Mouse (Mus musculus) liver, adult 2 months (tissue): ENCODE data around the gene Dhrs7. TPM values are rescaled to one million over a fixed set of nuclear protein-coding genes. Genes with fewer than 3 reads are reported as not detected.
A peak's percentile ranks its signal among the peaks of the same experiment; 100 is the strongest.
"Not testable (repeated sequence)": the region's sequence is repeated elsewhere in the genome, so short reads cannot be mapped to it uniquely, and the experiment has no call there.

Experiments used
- DNase-seq: peaks from one replicate; pipeline ENCODE4 v3.0.0-alpha.2; 2011; ENCODE audit warnings: low read depth, low spot score; ENCODE audit errors: extremely low read depth
- H3K27ac ChIP-seq: fragments of 200-500 bp; replicated peaks from 2 replicates; pipeline ENCODE4 v1.5.1; 2012; ENCODE audit warnings: low read depth, mild to moderate bottlenecking, control low read depth, inconsistent platforms, low read length; ENCODE audit not compliant: insufficient read depth
- H3K27me3 ChIP-seq: fragments of 200-500 bp; 2 replicates; pipeline ENCODE4 v1.6.1; 2012; ENCODE audit warnings: mild to moderate bottlenecking, moderate library complexity, low read length, inconsistent platforms; ENCODE audit not compliant: control insufficient read depth, insufficient read depth
- H3K36me3 ChIP-seq: fragments of 200-500 bp; 2 replicates; pipeline ENCODE4 v1.6.1; 2012; ENCODE audit warnings: low read length, inconsistent platforms; ENCODE audit not compliant: control insufficient read depth, insufficient read depth
- H3K4me1 ChIP-seq: fragments of 200-500 bp; 2 replicates; pipeline ENCODE4 v1.6.1; 2011; ENCODE audit warnings: low read length; ENCODE audit not compliant: control insufficient read depth, insufficient read depth
- H3K4me3 ChIP-seq: fragments of 200-500 bp; 2 replicates; pipeline ENCODE4 v1.5.1; 2011; ENCODE audit warnings: low read depth, mild to moderate bottlenecking, control low read depth, low read length, moderate library complexity; ENCODE audit not compliant: insufficient read depth
- H3K79me2 ChIP-seq: fragments of 200-500 bp; 2 replicates; pipeline ENCODE4 v1.6.1; 2012; ENCODE audit warnings: inconsistent platforms, mild to moderate bottlenecking, low read length, moderate library complexity; ENCODE audit not compliant: control insufficient read depth, insufficient read depth
- H3K9ac ChIP-seq: fragments of 200-500 bp; 2 replicates; pipeline ENCODE4 v1.6.1; 2012; ENCODE audit warnings: low read depth, mild to moderate bottlenecking, control low read depth, inconsistent platforms, low read length
- CTCF ChIP-seq: fragments of 200-500 bp; IDR thresholded peaks from 2 replicates; pipeline ENCODE4 v1.5.1; 2011; ENCODE audit warnings: low read depth, low read length, control low read depth
- POLR2A ChIP-seq: fragments of 200-500 bp; IDR thresholded peaks from 2 replicates; pipeline ENCODE4 v1.6.1; 2011; ENCODE audit warnings: low read length, control low read depth; ENCODE audit not compliant: insufficient read depth; ENCODE audit errors: extremely low read depth
- WGBS: fragments of 180-500 bp; shearing (Covaris S2); methylation state at CpG from one replicate; pipeline ENCODE4 v1.1.7; 2018; 5-methylcytosine and 5-hydroxymethylcytosine counted together
- polyA plus RNA-seq: library from polyadenylated mRNA; depleted of rRNA; stranded (reverse); fragments of >200 nt; gene quantifications from 2 replicates; pipeline ENCODE4 v1.2.3, GENCODE M21; 2012
- total RNA-seq: library from RNA; depleted of rRNA; stranded (reverse); fragments of >200 nt; gene quantifications from 2 replicates; pipeline ENCODE4 v1.2.3, GENCODE M21; 2014

The Dhrs7 gene
- total and polyA plus RNA-seq, 2 experiments: 37.2 to 70.3 TPM

- TF ChIP-seq POLR2A (no peak), CTCF (peak; percentile 45; the same call in 1 of the 2 replicates)
- no peaks in the 10 kb centered on the region for H3K27me3 ChIP-seq
- H3K27ac ChIP-seq: peak overlapping the region; percentile 70
- H3K9ac ChIP-seq: no peak overlapping the region
- peak overlapping the region; percentile 20; the same call in 1 of the 2 replicates for H3K4me3 ChIP-seq
- no peaks in the 10 kb centered on the region for H3K36me3 ChIP-seq
- H3K79me2 ChIP-seq: no peaks in the 10 kb centered on the region
- peak; percentile 75 for DNase-seq
- H3K4me1 ChIP-seq: peaks cover 6% of the 10 kb centered on the region
- WGBS: 21% methylated on average over 6 of the region's 6 CpGs
Measured at GRCm38 (mm10) chr12:72693895-72694294, 29.2 kb upstream of the Dhrs7 start.

GRCm38 (mm10) chr12:72688281-72688680 is 23.6 kb upstream of the Dhrs7 start:
- not testable (repeated sequence) for DNase-seq, H3K4me3 ChIP-seq, H3K27ac ChIP-seq, H3K4me1 ChIP-seq, H3K27me3 ChIP-seq, H3K36me3 ChIP-seq, H3K79me2 ChIP-seq, H3K9ac ChIP-seq
- 83% methylated on average over 2 of the region's 2 CpGs for WGBS

- H3K79me2 ChIP-seq, H3K36me3 ChIP-seq, H3K4me1 ChIP-seq, H3K27me3 ChIP-seq, H3K27ac ChIP-seq, H3K4me3 ChIP-seq, DNase-seq, H3K9ac ChIP-seq: not testable (repeated sequence)
- 71% methylated on average over 6 of the region's 6 CpGs for WGBS
Measured at GRCm38 (mm10) chr12:72687741-72688140, 23.0 kb upstream of the Dhrs7 start.

GRCm38 (mm10) chr12:72686566-72686965 is 21.9 kb upstream of the Dhrs7 start:
- H3K4me3 ChIP-seq, H3K36me3 ChIP-seq, H3K79me2 ChIP-seq, DNase-seq, H3K27me3 ChIP-seq, H3K4me1 ChIP-seq, H3K9ac ChIP-seq, H3K27ac ChIP-seq: not testable (repeated sequence)
- 84% methylated on average over 4 of the region's 4 CpGs for WGBS

GRCm38 (mm10) chr12:72683612-72684011 is 18.9 kb upstream of the Dhrs7 start:
- no peak overlapping the region for H3K27ac ChIP-seq
- no peaks in the 10 kb centered on the region for H3K36me3 ChIP-seq
- no peak for DNase-seq
- TF ChIP-seq POLR2A (no peak), CTCF (no peak)
- H3K4me1 ChIP-seq: no peaks in the 10 kb centered on the region
- H3K79me2 ChIP-seq: no peaks in the 10 kb centered on the region
- H3K9ac ChIP-seq: no peak overlapping the region
- no peak overlapping the region for H3K4me3 ChIP-seq
- H3K27me3 ChIP-seq: no peaks in the 10 kb centered on the region
- 93% methylated on average over 3 of the region's 3 CpGs for WGBS

- Histone ChIP-seq H3K27me3 (no peaks in the 10 kb centered on the region), H3K36me3 (no peaks in the 10 kb centered on the region), H3K27ac (no peak overlapping the region), H3K9ac (no peak overlapping the region), H3K79me2 (no peaks in the 10 kb centered on the region), H3K4me1 (no peaks in the 10 kb centered on the region), H3K4me3 (no peak overlapping the region)
- DNase-seq: no peak
- TF ChIP-seq POLR2A (no peak), CTCF (no peak)
- 59% methylated on average over 8 of the region's 8 CpGs for WGBS
Measured at GRCm38 (mm10) chr12:72682511-72683282, 18.0 kb upstream of the Dhrs7 start.
